Mouse (Mus musculus) activated CD4-positive, CD25-positive, alpha-beta regulatory T cell, adult 4 months (primary cell): ENCODE measurements around the gene Ddx17. TPM values are rescaled to one million over a fixed set of nuclear protein-coding genes. Genes with fewer than 3 reads are reported as not detected.

Experiments used
- polyA plus RNA-seq, 2 experiments: library from polyadenylated mRNA; unstranded; fragments of 100-300 nt; shearing (Covaris generic); gene quantifications; one replicate each; pipeline ENCODE4 v1.2.1; 2017

Gene Ddx17
- polyA plus RNA-seq, 2 experiments from 2014 or later, result 28.3 to 33.9 TPM

Other genes with a start within 250 kb of the Ddx17 start
- 10 to 100 TPM; 10.3 to 12.3 TPM for gene Pla2g6, start 218.4 kb downstream of the Ddx17 start, polyA plus RNA-seq
- 1 to 10 TPM; 1.9 to 3.7 TPM for gene Maff, start 200.1 kb downstream of the Ddx17 start, polyA plus RNA-seq
- gene Tmem184b, start 143.2 kb downstream of the Ddx17 start, polyA plus RNA-seq, result 10 to 100 TPM in 1 of 2 experiments, 1 to 10 TPM in 1; 9.3 to 18.1 TPM
- 1 to 10 TPM; 5.5 to 5.6 TPM for gene Csnk1e, start 91.2 kb downstream of the Ddx17 start, polyA plus RNA-seq
- not detected for gene Kcnj4, start 41.5 kb downstream of the Ddx17 start, polyA plus RNA-seq
- under 1 TPM in 1 of 2 experiments, not detected in 1; 0.69 TPM for gene Kdelr3, start 30.3 kb downstream of the Ddx17 start, polyA plus RNA-seq
- not detected for gene Dmc1, start 58.4 kb upstream of the Ddx17 start, polyA plus RNA-seq
- under 1 TPM in 1 of 2 experiments, not detected in 1; 0.26 TPM for gene Fam227a, start 112.2 kb upstream of the Ddx17 start, polyA plus RNA-seq
- 10 to 100 TPM; 16.2 to 17.6 TPM for gene Cby1, start 112.5 kb upstream of the Ddx17 start, polyA plus RNA-seq
- gene Tomm22, start 124.1 kb upstream of the Ddx17 start, polyA plus RNA-seq, result 100 to 1,000 TPM; 217 to 224 TPM
- 1 to 10 TPM; 2.9 to 3.6 TPM for gene Josd1, start 141.2 kb upstream of the Ddx17 start, polyA plus RNA-seq
- gene Gtpbp1, start 144.1 kb upstream of the Ddx17 start, polyA plus RNA-seq, result 10 to 100 TPM; 21.2 to 24.9 TPM
- gene Sun2, start 195.8 kb upstream of the Ddx17 start, polyA plus RNA-seq, result 10 to 100 TPM; 12.7 to 14.3 TPM
- gene Dnal4, start 231.1 kb upstream of the Ddx17 start, polyA plus RNA-seq, result 1 to 10 TPM; 5.3 to 6.9 TPM